ENCODE assay signal across 9 mouse cellular contexts in genomic region chr11:72429288-72429690, GRCm38 (mm10). TPM values are rescaled to one million over a fixed set of nuclear protein-coding genes. Genes with fewer than 3 reads are reported as not detected.
DNase-seq lines count a peak whose midpoint lies in the region; ATAC-seq lines count a peak whose summit lies in the region.
"Had no signal": no experiment of that assay in that cellular context is flagged by ENCODE, and none has a peak within 500 bp of the region (broad histone marks: within the 10 kb centered on the region; RNA-seq: fewer than 3 reads in every experiment).

No protein-coding gene starts in this region.

- H3K4me1 ChIP-seq in hindbrain, embryonic 11.5 days (replicated peaks; ENCODE audit: control insufficient read depth, insufficient read depth, low read length), result no peaks in the 10 kb centered on the region

- no peaks in the 10 kb centered on the region for H3K9me3 ChIP-seq in hindbrain, embryonic 11.5 days (ENCODE audit: control insufficient read depth, low read length)

- peak; percentile 57 for DNase-seq in Muller cell, postnatal 12 days (ENCODE audit: inconsistent ontology term)
- DNase-seq in cerebellum, adult 8-10 months, result peak; percentile 65
- peak; percentile 83 for DNase-seq in forelimb bud, embryonic 11.5 days (ENCODE audit: low read depth, low spot score)
- peak; percentile 84 for DNase-seq in hindbrain, embryonic 11.5 days (ENCODE audit: low spot score)
- DNase-seq in layer of hippocampus, postnatal 10 days (ENCODE audit: low spot score in 2 of 2), result peak; percentile 84 to 85
- peak; percentile 85 for DNase-seq in lung, postnatal 14 days
- peak; percentile 77 for DNase-seq in right cerebral cortex, adult 18-20 months
- DNase-seq in urinary bladder, postnatal 14 days (ENCODE audit: low spot score), result peak; percentile 80

- H3K36me3 ChIP-seq in hindbrain, embryonic 11.5 days (ENCODE audit: control insufficient read depth, insufficient read depth, low read length), result no peaks in the 10 kb centered on the region

- H3K4me2 ChIP-seq in hindbrain, embryonic 11.5 days (replicated peaks; ENCODE audit: low read depth, low read length), result peak overlapping the region; percentile 18; the same call in 1 of the 2 replicates

- no peak overlapping the region for H3K9ac ChIP-seq in hindbrain, embryonic 11.5 days (ENCODE audit: low read depth, low read length)

- no peaks in the 10 kb centered on the region for H3K27me3 ChIP-seq in hindbrain, embryonic 11.5 days (ENCODE audit: control insufficient read depth, insufficient read depth, low read length)

- peak; percentile 64 for ATAC-seq in hindbrain, embryonic 11.5 days (ENCODE audit: low FRiP score)

- no peak overlapping the region for H3K27ac ChIP-seq in hindbrain, embryonic 11.5 days (ENCODE audit: low read depth, low read length)

- no peak overlapping the region for H3K4me3 ChIP-seq in hindbrain, embryonic 11.5 days (ENCODE audit: low read depth, low read length)
- H3K4me3 ChIP-seq: myocyte had no signal

- 42% methylated on average over 7 of the region's 7 CpGs for WGBS in hindbrain, embryonic 11.5 days

RNA-seq across cellular contexts. Expression of gene Ggt6, which starts 6.0 kb away (rescaled TPM):
- not detected in 2 replicates for polyA plus RNA-seq in hindbrain, embryonic 11.5 days (2014; fragmentation: Nextera tagmentation; extraction: Ambion mirVana)
- total RNA-seq in layer of hippocampus, postnatal 10 days (2021), result not detected
- polyA plus RNA-seq: myocyte had no signal

RNA-seq across cellular contexts. Expression of gene Mybbp1a, which starts 11.9 kb away (rescaled TPM):
- 112 and 145 TPM in 2 replicates for polyA plus RNA-seq in hindbrain, embryonic 11.5 days (2014; fragmentation: Nextera tagmentation; extraction: Ambion mirVana)
- total RNA-seq in layer of hippocampus, postnatal 10 days (2021), result 10 to 100 TPM; 50.2 to 55.0 TPM

RNA-seq across cellular contexts. Expression of gene Smtnl2, which starts 17.8 kb away (rescaled TPM):
- polyA plus RNA-seq in hindbrain, embryonic 11.5 days (2014; fragmentation: Nextera tagmentation; extraction: Ambion mirVana), result 4.7 and 8.7 TPM in 2 replicates
- total RNA-seq in layer of hippocampus, postnatal 10 days (2021), result 1 to 10 TPM; 4.5 to 5.0 TPM
